Mouse (Mus musculus) c-Kit-positive CD71-positive TER-119-positive erythroid progenitor cells, embryonic 14.5 days (primary cell): ENCODE results near the gene Csrp1.

Source experiments
- DNase-seq: peaks from one replicate; pipeline ENCODE4 v3.0.0-alpha.2; 2013; ENCODE audit warnings: low spot score

Gene Csrp1

GRCm38 (mm10) chr1:135719983-135720382, at the start of gene Csrp1:
Gene Csrp1 (plus strand): TSS chr1:135720061.
- no peak for DNase-seq

- peak; percentile 61 for DNase-seq
These were observed 49.3 kb upstream of the Csrp1 start for GRCm38 (mm10) chr1:135670397-135671130.

- no peak for DNase-seq
These were observed 48.5 kb upstream of the Csrp1 start for GRCm38 (mm10) chr1:135671406-135671805.

GRCm38 (mm10) chr1:135671956-135672355, 47.9 kb upstream of the Csrp1 start:
- no peak for DNase-seq

- no peak for DNase-seq
These were observed 47.5 kb upstream of the Csrp1 start for GRCm38 (mm10) chr1:135672374-135672773.

- DNase-seq: no peak
These were observed 46.4 kb upstream of the Csrp1 start for GRCm38 (mm10) chr1:135673423-135673822.

- no peak for DNase-seq
These were observed 44.3 kb upstream of the Csrp1 start for GRCm38 (mm10) chr1:135675449-135676129.

- no peak for DNase-seq
These were observed 43.6 kb upstream of the Csrp1 start for GRCm38 (mm10) chr1:135676247-135676646.

GRCm38 (mm10) chr1:135676938-135677682, 42.8 kb upstream of the Csrp1 start:
- DNase-seq: no peak

- DNase-seq: no peak
These were observed 41.7 kb upstream of the Csrp1 start for GRCm38 (mm10) chr1:135678145-135678544.

GRCm38 (mm10) chr1:135680716-135681115, 39.1 kb upstream of the Csrp1 start:
- DNase-seq: no peak

GRCm38 (mm10) chr1:135681122-135681521, 38.7 kb upstream of the Csrp1 start:
- no peak for DNase-seq

GRCm38 (mm10) chr1:135684895-135685294, 35.0 kb upstream of the Csrp1 start:
- no peak for DNase-seq

- DNase-seq: no peak
These were observed 34.5 kb upstream of the Csrp1 start for GRCm38 (mm10) chr1:135685316-135685715.

- DNase-seq: no peak
These were observed 32.9 kb upstream of the Csrp1 start for GRCm38 (mm10) chr1:135686792-135687510.

- no peak for DNase-seq
These were observed 31.9 kb upstream of the Csrp1 start for GRCm38 (mm10) chr1:135687771-135688492.

- DNase-seq: no peak
These were observed 31.2 kb upstream of the Csrp1 start for GRCm38 (mm10) chr1:135688686-135689085.

- DNase-seq: no peak
These were observed 29.0 kb upstream of the Csrp1 start for GRCm38 (mm10) chr1:135690784-135691416.

- DNase-seq: no peak
These were observed 28.4 kb upstream of the Csrp1 start for GRCm38 (mm10) chr1:135691417-135691815.

- DNase-seq: no peak
These were observed 25.7 kb upstream of the Csrp1 start for GRCm38 (mm10) chr1:135694181-135694580.

- no peak for DNase-seq
These were observed 22.4 kb upstream of the Csrp1 start for GRCm38 (mm10) chr1:135697462-135697861.
